Mouse (Mus musculus) brain, embryonic 14.5 days (tissue): ENCODE data around the gene Samd14. TPM values are rescaled to one million over a fixed set of nuclear protein-coding genes. Genes with fewer than 3 reads are reported as not detected.
A peak's percentile ranks its signal among the peaks of the same experiment; 100 is the strongest.

Source experiments
- DNase-seq: peaks from one replicate; pipeline ENCODE4 v3.0.0-alpha.2; 2011; ENCODE audit warnings: low read depth
- CTCF ChIP-seq: fragments of 200-500 bp; IDR thresholded peaks from 2 replicates; pipeline ENCODE4 v1.5.1; 2012; ENCODE audit warnings: inconsistent platforms, mild to moderate bottlenecking, moderate library complexity, borderline replicate concordance; ENCODE audit not compliant: insufficient read depth, insufficient read length; ENCODE audit errors: extremely low read depth
- POLR2A ChIP-seq: fragments of 200-500 bp; IDR thresholded peaks from 2 replicates; pipeline ENCODE4 v1.6.1; 2012; ENCODE audit warnings: mild to moderate bottlenecking, inconsistent platforms, borderline replicate concordance; ENCODE audit not compliant: poor library complexity, insufficient read depth, insufficient read length, severe bottlenecking; ENCODE audit errors: extremely low read depth
- polyA plus RNA-seq: library from polyadenylated mRNA; depleted of rRNA; stranded (reverse); fragments of >200 nt; gene quantifications from 2 replicates; pipeline ENCODE4 v1.2.3, GENCODE M21; 2012

The Samd14 gene
- polyA plus RNA-seq, 1 experiment = 186 TPM

- DNase-seq = peak; percentile 99
- TF ChIP-seq POLR2A (peak; percentile 37; the same call in 1 of the 2 replicates), CTCF (peak; percentile 99)
Observed at GRCm38 (mm10) chr11:94978947-94979346, 30.7 kb upstream of the Samd14 start.

GRCm38 (mm10) chr11:94979462-94980179 is 30.1 kb upstream of the Samd14 start:
- TF ChIP-seq CTCF (no peak), POLR2A (no peak)
- DNase-seq = no peak

GRCm38 (mm10) chr11:94985140-94985539 is 24.5 kb upstream of the Samd14 start:
- TF ChIP-seq CTCF (no peak), POLR2A (no peak)
- no peak for DNase-seq

- TF ChIP-seq POLR2A (no peak), CTCF (no peak)
- no peak for DNase-seq
Observed at GRCm38 (mm10) chr11:94985822-94986221, 23.9 kb upstream of the Samd14 start.

- TF ChIP-seq CTCF = no peak
- TF ChIP-seq POLR2A = no peak
- DNase-seq = no peak
Observed at GRCm38 (mm10) chr11:94986435-94986834, 23.2 kb upstream of the Samd14 start.

- no peak for DNase-seq
- TF ChIP-seq CTCF = no peak
- no peak for TF ChIP-seq POLR2A
Observed at GRCm38 (mm10) chr11:94987341-94987740, 22.3 kb upstream of the Samd14 start.

GRCm38 (mm10) chr11:94987851-94988250 is 21.8 kb upstream of the Samd14 start:
- TF ChIP-seq POLR2A (no peak), CTCF (no peak)
- no peak for DNase-seq

- TF ChIP-seq CTCF (no peak), POLR2A (no peak)
Observed at GRCm38 (mm10) chr11:94988780-94989561, 20.7 kb upstream of the Samd14 start.

GRCm38 (mm10) chr11:94989562-94990017 is 20.1 kb upstream of the Samd14 start:
- peak; percentile 97 for DNase-seq
- peak; percentile 27; the same call in 1 of the 2 replicates for TF ChIP-seq POLR2A
- TF ChIP-seq CTCF = peak; percentile 32; the same call in 1 of the 2 replicates

More at GRCm38 (mm10) chr11:94988780-94989561, 20.7 kb upstream of the Samd14 start:
- no peak for DNase-seq

- DNase-seq = no peak
- TF ChIP-seq POLR2A (no peak), CTCF (no peak)
Observed at GRCm38 (mm10) chr11:94990102-94990748, 19.5 kb upstream of the Samd14 start.
